Mouse (Mus musculus) liver, postnatal 0 days (tissue): ENCODE measurements around the gene Slfnl1.

Experiments
- CTCF ChIP-seq: sonication (generic); IDR thresholded peaks from 2 replicates; pipeline ENCODE4 v1.5.1; 2016; ENCODE audit warnings: antibody characterized with exemption, low read depth
- EP300 ChIP-seq: IDR thresholded peaks from 2 replicates; pipeline ENCODE4 v1.6.1; 2016; ENCODE audit warnings: antibody characterized with exemption, low read depth, mild to moderate bottlenecking

DNA sequence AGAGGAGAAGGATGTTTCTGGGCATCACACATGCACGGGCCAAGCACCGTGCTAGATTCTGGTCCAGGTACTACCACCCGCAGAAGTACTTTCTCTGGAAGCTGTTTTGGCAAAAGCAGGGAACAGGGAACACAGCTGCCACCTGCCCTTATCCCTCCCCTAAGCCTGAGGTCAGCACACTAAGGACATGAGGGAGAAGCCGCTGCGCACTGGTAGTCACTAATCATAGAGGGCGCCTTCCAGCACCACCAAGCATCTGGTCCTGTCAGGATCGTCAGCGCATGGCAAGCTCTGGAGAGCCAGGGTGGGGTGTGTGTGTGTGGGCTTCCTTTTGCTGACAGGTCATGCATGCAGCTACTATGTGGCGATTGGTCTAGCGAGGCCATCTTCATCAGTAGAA is 6.6 kb downstream of the Slfnl1 start:
- TF ChIP-seq EP300 = no peak
- TF ChIP-seq CTCF = no peak
